Comparison of ENCODE assay signal across 10 mouse cellular contexts in the genomic region with DNA sequence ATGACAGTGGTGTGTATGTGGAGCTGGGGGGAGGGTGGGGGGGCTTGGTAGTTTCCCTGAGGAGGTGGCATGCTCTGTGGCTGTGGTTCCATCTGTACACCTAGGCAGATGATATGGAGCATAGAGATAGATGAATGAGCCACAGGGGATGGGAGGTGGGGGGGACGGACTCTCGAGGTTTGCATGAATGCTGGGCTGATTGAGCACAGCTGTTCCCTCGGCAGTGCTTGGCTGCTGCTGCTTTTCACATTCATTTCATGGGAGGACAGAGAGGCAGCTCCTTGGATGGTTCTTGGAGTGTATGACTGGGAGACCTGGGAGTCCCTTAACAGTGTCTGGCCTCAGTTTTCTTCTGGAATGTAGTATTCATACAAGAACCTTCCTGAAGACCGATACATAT.
DNase-seq lines count a peak whose midpoint lies in the region; TF ChIP-seq lines count a peak whose summit lies in the region.
"Had no signal": no experiment of that assay in that cellular context is flagged by ENCODE, and none has a peak within 500 bp of the region (broad histone marks: within the 10 kb centered on the region; RNA-seq: fewer than 3 reads in every experiment).

No protein-coding gene starts in this region.

- no peak for TF ChIP-seq POLR2A in thymus, adult 2 months (IDR thresholded peaks at IDR 0.05; ENCODE audit: control insufficient read depth, extremely low read depth, insufficient read depth, low read length, poor library complexity)

- peaks cover 75% of the 10 kb centered on the region for H3K4me1 ChIP-seq in limb, embryonic 10.5 days
- no peaks in the 10 kb centered on the region for H3K4me1 ChIP-seq in thymus, adult 2 months (replicated peaks; ENCODE audit: control insufficient read depth, insufficient read depth, low read length)

- H3K4me3 ChIP-seq in limb, embryonic 10.5 days = no peak overlapping the region
- no peak overlapping the region for H3K4me3 ChIP-seq in thymus, adult 2 months (ENCODE audit: control insufficient read depth, insufficient read depth, low read length)
- H3K4me3 ChIP-seq: neural tube, embryonic 12.5 days had no signal

- H3K27ac ChIP-seq in limb, embryonic 10.5 days = peak overlapping the region; percentile 88
- no peak overlapping the region for H3K27ac ChIP-seq in thymus, adult 2 months (ENCODE audit: control insufficient read depth, insufficient read depth, low read length)
- H3K27ac ChIP-seq: neural tube, embryonic 12.5 days had no signal

- WGBS in limb, embryonic 10.5 days = 19% methylated on average over 4 of the region's 4 CpGs
- WGBS in thymus, adult 2 months = 70% methylated on average over 4 of the region's 4 CpGs

- H3K27me3 ChIP-seq in limb, embryonic 10.5 days (ENCODE audit: low read depth, poor library complexity, severe bottlenecking) = no peaks in the 10 kb centered on the region
- no peaks in the 10 kb centered on the region for H3K27me3 ChIP-seq in thymus, adult 2 months (ENCODE audit: control insufficient read depth, insufficient read depth, low read length)
- H3K27me3 ChIP-seq: neural tube, embryonic 12.5 days had no signal

- DNase-seq in gastrocnemius, postnatal 25 days = peak; percentile 57
- no peak for DNase-seq in gastrocnemius, postnatal 36 days
- DNase-seq in NIH3T3 (ENCODE audit: low read depth) = peak; percentile 84
- peak; percentile 61 to 66 for DNase-seq in heart, adult 9 months (ENCODE audit: low spot score in 2 of 2)
- peak; percentile 68 for DNase-seq in limb, embryonic 10.5 days (ENCODE audit: low spot score)
- no peak for DNase-seq in thymus, postnatal 0 days (ENCODE audit: low spot score)
- DNase-seq in thymus, adult 2 months = no peak
- DNase-seq in left cerebral cortex, adult 18-20 months (ENCODE audit: low spot score in 2 of 2) = no peak
- DNase-seq: adrenal gland, postnatal 14 days had no signal

- H3K9me3 ChIP-seq in limb, embryonic 10.5 days (replicated peaks) = no peaks in the 10 kb centered on the region
- H3K9me3 ChIP-seq: neural tube, embryonic 12.5 days had no signal

- TF ChIP-seq CTCF in thymus, adult 2 months (IDR thresholded peaks at IDR 0.05; ENCODE audit: borderline replicate concordance, control insufficient read depth, extremely low read depth, insufficient read depth, low read length, poor library complexity) = no peak

- no peaks in the 10 kb centered on the region for H3K36me3 ChIP-seq in limb, embryonic 10.5 days
- no peaks in the 10 kb centered on the region for H3K36me3 ChIP-seq in thymus, adult 2 months (ENCODE audit: control insufficient read depth, insufficient read depth, low read length)
- H3K36me3 ChIP-seq: neural tube, embryonic 12.5 days had no signal

- intact Hi-C loops in gastrocnemius, postnatal 36 days (cut with DNase I) = no loop called here

Comparison
In these comparisons a context has a peak if more than half of its experiments do, and no peak if none do; other contexts are left out.
1. DNase-seq: peak in gastrocnemius, postnatal 25 days (single experiment), NIH3T3 (single experiment), heart, adult 9 months (2 of 2) and limb, embryonic 10.5 days (single experiment); none in gastrocnemius, postnatal 36 days (0 of 2), thymus, postnatal 0 days (single experiment), thymus, adult 2 months (single experiment) and left cerebral cortex, adult 18-20 months (0 of 2).